Mouse (Mus musculus): Measurements from ENCODE around the gene Gm7137.
"Not testable (repeated sequence)": the region's sequence is repeated elsewhere in the genome, so short reads cannot be mapped to it uniquely, and the experiment has no call there.

DNA sequence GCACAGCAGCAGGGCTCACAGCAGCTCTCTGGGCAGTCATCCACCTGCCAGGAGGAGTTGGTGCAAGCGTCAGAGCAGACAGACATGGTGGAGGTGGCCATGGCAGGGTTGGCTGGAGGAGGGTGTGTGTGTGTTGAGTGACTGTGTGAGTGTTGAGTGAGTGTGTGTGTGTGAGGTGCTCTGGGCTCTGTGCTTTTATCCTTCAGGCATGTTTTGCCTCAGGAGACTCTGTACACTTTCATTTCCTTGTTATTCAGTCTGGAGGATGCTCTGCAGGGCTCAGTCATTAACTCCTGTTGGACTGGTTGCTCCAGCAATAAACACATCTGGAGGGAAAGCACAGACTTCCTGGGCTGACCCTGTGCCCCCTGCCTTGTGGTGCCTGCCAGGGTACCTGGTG, 36.7 kb downstream of the Gm7137 start, which contains the start of gene Gm9736:
- TF ChIP-seq EP300 (IDR thresholded peaks at IDR 0.05; ENCODE audit: insufficient read depth, low read depth, low read length); POLR2A (IDR thresholded peaks at IDR 0.05; ENCODE audit: insufficient read depth, low read length): not testable (repeated sequence)
